Mouse (Mus musculus) ES-E14 (cell line): ENCODE results near the gene Slc26a10.

Source experiments
- CHD2 ChIP-seq: IDR thresholded peaks from 2 replicates; pipeline ENCODE4 v1.6.1; 2014; ENCODE audit warnings: mild to moderate bottlenecking, low read depth, low read length, inconsistent platforms
- HCFC1 ChIP-seq: IDR thresholded peaks from 2 replicates; pipeline ENCODE4 v1.6.1; 2012; ENCODE audit warnings: low read length, inconsistent platforms, borderline replicate concordance; ENCODE audit not compliant: insufficient read depth
- MAFK ChIP-seq: IDR thresholded peaks from 2 replicates; pipeline ENCODE4 v1.6.1; 2014; ENCODE audit warnings: mild to moderate bottlenecking, low read depth, low read length, inconsistent platforms; ENCODE audit not compliant: insufficient read depth
- ZC3H11A ChIP-seq: IDR thresholded peaks from 2 replicates; pipeline ENCODE4 v1.6.1; 2012; ENCODE audit warnings: low read depth, mild to moderate bottlenecking, inconsistent platforms, low read length, borderline replicate concordance
- ZNF384 ChIP-seq: IDR thresholded peaks from 2 replicates; pipeline ENCODE4 v1.6.1; 2012; ENCODE audit warnings: low read depth, low read length, inconsistent platforms

- TF ChIP-seq CHD2 (no peak), ZNF384 (no peak), MAFK (no peak), HCFC1 (no peak), ZC3H11A (peak; percentile 5; the same call in 1 of the 2 replicates)
Observed at GRCm38 (mm10) chr10:127170837-127171272, 9.6 kb downstream of the Slc26a10 start.
